Mouse (Mus musculus): Measurements from ENCODE around the gene Peli1. TPM values are rescaled to one million over a fixed set of nuclear protein-coding genes. Genes with fewer than 3 reads are reported as not detected.

Peli1 gene
- polyA plus RNA-seq, 1 experiment from 2014 or later = 40.5 TPM

- WGBS = 35% methylated on average over 4 of the region's 4 CpGs
- Histone ChIP-seq H3K4me1 (replicated peaks; ENCODE audit: insufficient read depth, low read length) (no peaks in the 10 kb centered on the region; the same call in 1 of the 2 replicates), H3K27ac (no peak overlapping the region), H3K9ac (ENCODE audit: low read depth, low read length) (no peak overlapping the region), H3K4me3 (replicated peaks; ENCODE audit: low read depth, low read length) (no peak overlapping the region), H3K9me3 (replicated peaks; ENCODE audit: low read length) (no peaks in the 10 kb centered on the region), H3K36me3 (ENCODE audit: insufficient read depth, low read length) (no peaks in the 10 kb centered on the region), H3K4me2 (ENCODE audit: low read length) (no peak overlapping the region), H3K27me3 (ENCODE audit: insufficient read depth, low read length) (no peaks in the 10 kb centered on the region)
- ATAC-seq (replicated peaks; ENCODE audit: low FRiP score, low read depth) = no peak
- no peak for TF ChIP-seq CTCF (IDR thresholded peaks at IDR 0.05; ENCODE audit: low read depth)
- DNase-seq (ENCODE audit: low spot score) = no peak
These were observed 1.5 kb upstream of the Peli1 start for GRCm38 (mm10) chr11:21089571-21089970.

- DNase-seq (ENCODE audit: low spot score) (peak; percentile 71), ATAC-seq (replicated peaks; ENCODE audit: low FRiP score, low read depth) (peak; percentile 47)
- Histone ChIP-seq H3K36me3 (ENCODE audit: insufficient read depth, low read length) (no peaks in the 10 kb centered on the region), H3K9ac (ENCODE audit: low read depth, low read length) (peak overlapping the region; percentile 99), H3K9me3 (replicated peaks; ENCODE audit: low read length) (no peaks in the 10 kb centered on the region), H3K27ac (peak overlapping the region; percentile 100), H3K4me2 (ENCODE audit: low read length) (peak overlapping the region; percentile 71), H3K4me3 (replicated peaks; ENCODE audit: low read depth, low read length) (peak overlapping the region; percentile 94), H3K27me3 (ENCODE audit: insufficient read depth, low read length) (no peaks in the 10 kb centered on the region), H3K4me1 (replicated peaks; ENCODE audit: insufficient read depth, low read length) (no peaks in the 10 kb centered on the region; the same call in 1 of the 2 replicates)
- TF ChIP-seq CTCF (IDR thresholded peaks at IDR 0.05; ENCODE audit: low read depth) = no peak
- WGBS = under 1% methylated on average over 91 of the region's 99 CpGs
These were observed 626 bp downstream of the Peli1 start for GRCm38 (mm10) chr11:21091428-21092405.

- ATAC-seq (replicated peaks; ENCODE audit: low FRiP score, low read depth) (no peak), DNase-seq (ENCODE audit: low spot score) (no peak)
- 6% methylated on average over 7 of the region's 7 CpGs for WGBS
- Histone ChIP-seq H3K9ac (ENCODE audit: low read depth, low read length) (peak overlapping the region; percentile 99; the same call in 1 of the 2 replicates), H3K4me1 (replicated peaks; ENCODE audit: insufficient read depth, low read length) (no peaks in the 10 kb centered on the region; the same call in 1 of the 2 replicates), H3K4me2 (ENCODE audit: low read length) (peak overlapping the region; percentile 71), H3K27me3 (ENCODE audit: insufficient read depth, low read length) (no peaks in the 10 kb centered on the region), H3K27ac (no peak overlapping the region), H3K36me3 (ENCODE audit: insufficient read depth, low read length) (no peaks in the 10 kb centered on the region), H3K9me3 (replicated peaks; ENCODE audit: low read length) (no peaks in the 10 kb centered on the region), H3K4me3 (replicated peaks; ENCODE audit: low read depth, low read length) (peak overlapping the region; percentile 94)
- TF ChIP-seq CTCF (IDR thresholded peaks at IDR 0.05; ENCODE audit: low read depth) = no peak
These were observed 1.5 kb downstream of the Peli1 start for GRCm38 (mm10) chr11:21092621-21093020.

- Histone ChIP-seq H3K9ac (ENCODE audit: low read depth, low read length) (0 out of 2 replicates have a peak overlapping the region, but pooled peaks have one; percentile 1), H3K27ac (no peak overlapping the region), H3K4me1 (replicated peaks; ENCODE audit: insufficient read depth, low read length) (no peaks in the 10 kb centered on the region; the same call in 1 of the 2 replicates), H3K36me3 (ENCODE audit: insufficient read depth, low read length) (no peaks in the 10 kb centered on the region), H3K27me3 (ENCODE audit: insufficient read depth, low read length) (no peaks in the 10 kb centered on the region), H3K9me3 (replicated peaks; ENCODE audit: low read length) (no peaks in the 10 kb centered on the region), H3K4me3 (replicated peaks; ENCODE audit: low read depth, low read length) (peak overlapping the region; percentile 10; the same call in 1 of the 2 replicates), H3K4me2 (ENCODE audit: low read length) (peak overlapping the region; percentile 54)
- DNase-seq (ENCODE audit: low spot score) = peak; percentile 27
- no peak for ATAC-seq (replicated peaks; ENCODE audit: low FRiP score, low read depth)
- 30% methylated on average over 3 of the region's 3 CpGs for WGBS
- TF ChIP-seq CTCF (IDR thresholded peaks at IDR 0.05; ENCODE audit: low read depth) = no peak
These were observed 2.2 kb downstream of the Peli1 start for GRCm38 (mm10) chr11:21093081-21093815.

GRCm38 (mm10) chr11:21096590-21096989, 5.5 kb downstream of the Peli1 start:
- ATAC-seq (replicated peaks; ENCODE audit: low FRiP score, low read depth) (no peak), DNase-seq (ENCODE audit: low spot score) (no peak)
- 0 out of 2 replicates have a peak, but pooled peaks cover 2% of the 10 kb centered on the region for H3K36me3 ChIP-seq (ENCODE audit: insufficient read depth, low read length)
- no peaks in the 10 kb centered on the region for H3K27me3 ChIP-seq (ENCODE audit: insufficient read depth, low read length)
- H3K4me3 ChIP-seq (replicated peaks; ENCODE audit: low read depth, low read length) = no peak overlapping the region
- WGBS = 95% methylated on average over 2 of the region's 2 CpGs
- H3K4me1 ChIP-seq (replicated peaks; ENCODE audit: insufficient read depth, low read length) = no peaks in the 10 kb centered on the region; the same call in 1 of the 2 replicates
- H3K9ac ChIP-seq (ENCODE audit: low read depth, low read length) = no peak overlapping the region
- H3K27ac ChIP-seq = no peak overlapping the region
- TF ChIP-seq CTCF (IDR thresholded peaks at IDR 0.05; ENCODE audit: low read depth) = peak; percentile 48
- H3K9me3 ChIP-seq (replicated peaks; ENCODE audit: low read length) = no peaks in the 10 kb centered on the region
- H3K4me2 ChIP-seq (ENCODE audit: low read length) = no peak overlapping the region

GRCm38 (mm10) chr11:21098457-21098856, 7.4 kb downstream of the Peli1 start:
- Histone ChIP-seq H3K27ac (no peak overlapping the region), H3K4me1 (replicated peaks; ENCODE audit: insufficient read depth, low read length) (no peaks in the 10 kb centered on the region; the same call in 1 of the 2 replicates), H3K4me2 (ENCODE audit: low read length) (no peak overlapping the region), H3K9ac (ENCODE audit: low read depth, low read length) (no peak overlapping the region), H3K27me3 (ENCODE audit: insufficient read depth, low read length) (no peaks in the 10 kb centered on the region), H3K9me3 (replicated peaks; ENCODE audit: low read length) (no peaks in the 10 kb centered on the region), H3K36me3 (ENCODE audit: insufficient read depth, low read length) (0 out of 2 replicates have a peak, but pooled peaks cover 2% of the 10 kb centered on the region), H3K4me3 (replicated peaks; ENCODE audit: low read depth, low read length) (no peak overlapping the region)
- WGBS = 89% methylated on average over 2 of the region's 2 CpGs
- DNase-seq (ENCODE audit: low spot score) (no peak), ATAC-seq (replicated peaks; ENCODE audit: low FRiP score, low read depth) (no peak)
- TF ChIP-seq CTCF (IDR thresholded peaks at IDR 0.05; ENCODE audit: low read depth) = no peak
